Mouse (Mus musculus): ENCODE measurements around the gene Rbm4b. TPM values are rescaled to one million over a fixed set of nuclear protein-coding genes. Genes with fewer than 3 reads are reported as not detected.

Rbm4b gene
- 10 to 100 TPM; 15.0 to 17.9 (median 16.4) TPM for total RNA-seq (2022)

GRCm38 (mm10) chr19:4756193-4756911, at the start of gene Rbm4b:
Gene Rbm4b, plus strand, starts transcription at chr19:4756497.
- DNase-seq (ENCODE audit: low spot score in 2 of 2) = peak; percentile 94 to 97

DNA sequence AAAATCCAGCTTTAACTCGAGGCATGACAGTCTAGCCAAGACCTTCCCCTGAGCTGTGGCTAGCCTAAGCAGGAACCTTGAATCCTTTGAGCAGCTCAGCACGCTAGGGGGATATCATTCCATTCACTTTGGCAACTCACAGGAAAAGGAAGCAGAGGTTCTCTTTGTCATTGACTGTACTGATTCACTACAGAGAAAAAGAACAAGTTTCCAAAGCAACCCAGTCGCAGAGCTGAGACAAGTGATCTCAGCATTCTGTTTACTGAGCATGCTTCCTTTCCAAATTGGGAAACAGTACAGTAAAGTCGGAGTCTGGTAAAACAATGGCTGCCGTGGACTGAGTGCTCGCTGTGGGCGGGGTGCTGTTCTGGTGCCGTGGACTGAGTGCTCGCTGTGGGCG, 47.5 kb upstream of the Rbm4b start:
- DNase-seq (ENCODE audit: low spot score in 2 of 2) = peak in 1 of 2 experiments; percentile 9

- DNase-seq (ENCODE audit: low spot score in 2 of 2) = peak; percentile 74 to 89
These were observed 45.1 kb upstream of the Rbm4b start, which contains the start of gene Sptbn2 for GRCm38 (mm10) chr19:4711098-4711600. Gene Sptbn2, plus strand, starts transcription at chr19:4711167.

DNA sequence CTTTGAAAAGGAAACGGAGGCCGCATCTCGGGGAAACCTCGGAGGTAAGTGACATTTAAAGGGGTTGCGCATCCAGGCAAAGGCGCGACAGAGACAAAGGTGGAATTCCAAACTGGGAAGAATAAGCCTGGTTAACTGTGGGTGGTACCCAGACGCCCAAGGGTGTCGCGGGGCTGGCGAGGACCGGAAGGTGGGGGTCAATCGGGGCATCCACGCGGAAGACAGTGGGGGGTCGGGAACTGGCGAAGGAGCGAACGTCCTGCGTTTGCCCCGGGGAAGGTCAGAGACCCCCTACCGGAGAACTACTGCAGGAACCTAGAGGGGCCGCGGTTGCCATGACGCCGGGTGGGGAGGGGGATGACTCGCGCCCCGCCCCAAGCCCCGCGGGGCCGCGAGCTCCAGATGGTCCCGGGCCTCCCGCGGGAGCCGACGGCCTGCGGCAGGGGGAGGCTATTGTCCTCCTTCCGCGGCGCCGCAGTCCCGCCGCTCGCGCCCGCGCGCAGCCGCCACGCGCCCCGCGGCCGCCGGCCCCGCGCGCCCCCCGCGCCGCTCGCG, 44.6 kb upstream of the Rbm4b start:
- no peak for DNase-seq (ENCODE audit: low spot score in 2 of 2)

- no peak for DNase-seq (ENCODE audit: low spot score in 2 of 2)
These were observed 44.0 kb upstream of the Rbm4b start for GRCm38 (mm10) chr19:4712156-4712780.

DNA sequence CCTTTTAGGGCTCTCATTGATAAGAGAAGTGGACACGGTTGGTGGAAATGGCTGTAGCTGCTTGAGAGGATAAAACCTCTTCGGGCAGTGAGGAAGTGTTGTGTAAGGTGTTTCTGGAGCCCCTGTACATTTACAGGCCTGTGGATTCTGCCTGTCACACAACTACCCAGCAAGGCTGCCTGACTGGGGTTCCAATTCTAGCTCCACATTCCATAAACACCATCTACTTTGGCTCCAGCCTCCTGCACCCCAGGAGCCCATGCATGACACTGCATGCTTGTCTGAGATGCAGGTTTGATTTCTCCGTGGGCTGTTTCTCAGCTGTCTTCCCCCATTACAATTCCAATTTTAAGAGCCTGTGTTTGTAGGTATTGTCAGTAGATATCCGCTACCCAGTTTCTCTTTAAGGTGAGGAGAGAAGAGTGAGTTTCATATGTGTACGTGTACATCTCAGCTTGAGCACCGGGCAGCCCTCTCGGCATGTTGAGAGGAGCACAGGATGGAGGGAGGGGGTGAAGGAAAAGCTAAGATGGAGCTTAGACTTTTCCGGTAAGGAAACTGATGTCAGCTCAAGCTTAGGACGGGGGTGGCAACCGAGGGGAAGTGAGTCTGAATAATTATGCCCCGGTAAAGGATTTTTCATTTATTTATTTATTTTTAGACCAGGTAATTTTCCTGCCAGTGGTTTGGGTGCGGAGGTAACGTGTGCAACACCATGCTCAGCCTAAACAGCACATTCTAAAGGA, 43.3 kb upstream of the Rbm4b start:
- DNase-seq (ENCODE audit: low spot score in 2 of 2) = no peak

- DNase-seq (ENCODE audit: low spot score in 2 of 2) = no peak
These were observed 42.4 kb upstream of the Rbm4b start for GRCm38 (mm10) chr19:4713886-4714285.

- no peak for DNase-seq (ENCODE audit: low spot score in 2 of 2)
These were observed 39.5 kb upstream of the Rbm4b start for GRCm38 (mm10) chr19:4716756-4717155.

DNA sequence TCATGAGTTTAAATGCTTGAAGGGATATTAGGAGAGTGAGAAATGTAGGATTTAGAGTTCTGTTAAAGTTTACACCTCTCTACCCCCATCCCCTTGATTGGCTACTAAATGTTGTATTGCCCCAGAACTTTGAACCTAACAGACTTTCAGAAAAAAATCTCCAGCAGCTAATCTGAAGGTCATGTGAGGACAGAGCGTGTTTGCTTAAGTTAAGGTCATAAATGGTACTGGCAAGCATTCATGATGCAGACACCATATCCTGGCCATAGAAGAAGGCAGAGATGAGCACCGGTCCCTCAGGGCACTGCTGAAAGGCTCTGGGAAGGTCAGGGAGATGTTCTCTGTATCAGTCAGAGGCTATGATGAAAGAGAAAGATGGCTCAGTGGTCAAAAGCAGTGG, 39.0 kb upstream of the Rbm4b start:
- DNase-seq (ENCODE audit: low spot score in 2 of 2) = no peak

GRCm38 (mm10) chr19:4718716-4719115, 37.6 kb upstream of the Rbm4b start:
- no peak for DNase-seq (ENCODE audit: low spot score in 2 of 2)

- DNase-seq (ENCODE audit: low spot score in 2 of 2) = no peak
These were observed 36.9 kb upstream of the Rbm4b start for GRCm38 (mm10) chr19:4719351-4719764.

DNA sequence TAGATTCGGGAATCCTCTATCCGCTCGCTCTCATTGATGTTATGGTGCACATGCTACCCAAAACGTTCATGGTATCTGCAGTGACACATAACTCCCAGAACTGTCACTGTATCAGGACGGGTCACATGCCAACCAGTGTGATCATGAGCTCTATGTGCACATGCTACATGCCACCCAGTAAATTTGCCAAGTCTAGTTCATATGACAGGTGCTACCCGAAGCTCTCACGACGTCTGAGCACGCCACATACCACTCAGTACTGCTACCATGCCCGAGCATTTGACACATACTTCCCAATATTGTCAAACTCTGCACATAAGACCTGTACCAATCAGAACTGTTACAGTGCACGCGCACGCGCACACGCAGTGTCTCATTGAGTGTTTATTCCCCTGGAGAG, 36.2 kb upstream of the Rbm4b start:
- DNase-seq (ENCODE audit: low spot score in 2 of 2) = no peak

GRCm38 (mm10) chr19:4720671-4721244, 35.5 kb upstream of the Rbm4b start:
- DNase-seq (ENCODE audit: low spot score in 2 of 2) = no peak

GRCm38 (mm10) chr19:4729186-4729585, 27.1 kb upstream of the Rbm4b start:
- no peak for DNase-seq (ENCODE audit: low spot score in 2 of 2)

- no peak for DNase-seq (ENCODE audit: low spot score in 2 of 2)
These were observed 23.2 kb upstream of the Rbm4b start for GRCm38 (mm10) chr19:4733052-4733451.

DNA sequence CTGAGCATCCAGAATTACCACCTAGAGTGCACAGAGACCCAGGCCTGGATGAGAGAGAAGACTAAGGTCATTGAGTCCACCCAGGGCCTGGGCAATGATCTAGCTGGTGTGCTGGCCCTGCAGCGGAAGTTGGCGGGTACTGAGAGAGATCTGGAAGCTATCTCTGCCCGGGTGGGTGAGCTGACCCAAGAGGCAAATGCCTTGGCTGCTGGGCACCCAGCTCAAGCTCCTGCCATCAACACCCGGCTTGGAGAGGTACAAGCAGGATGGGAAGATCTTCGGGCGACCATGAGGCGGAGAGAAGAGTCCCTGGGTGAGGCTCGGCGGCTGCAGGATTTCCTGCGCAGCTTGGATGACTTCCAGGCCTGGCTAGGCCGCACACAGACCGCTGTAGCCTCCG, 18.4 kb upstream of the Rbm4b start:
- DNase-seq (ENCODE audit: low spot score in 2 of 2) = no peak

DNA sequence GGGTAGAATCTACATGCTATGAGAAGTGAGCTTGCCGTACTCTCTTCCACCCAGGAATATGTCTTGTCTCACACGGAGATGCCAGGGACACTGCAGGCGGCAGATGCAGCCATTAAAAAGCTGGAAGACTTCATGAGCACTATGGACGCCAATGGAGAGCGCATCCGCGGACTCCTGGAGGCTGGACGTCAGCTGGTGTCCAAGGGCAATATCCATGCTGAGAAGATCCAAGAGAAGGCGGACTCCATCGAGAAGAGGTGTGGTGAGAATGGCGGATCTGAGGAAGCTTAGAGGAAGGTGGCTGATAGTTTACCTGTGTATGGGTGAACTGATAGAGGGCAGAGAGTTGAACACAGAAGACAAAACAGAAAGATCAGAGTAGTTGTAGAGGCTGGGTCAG, 17.2 kb upstream of the Rbm4b start:
- no peak for DNase-seq (ENCODE audit: low spot score in 2 of 2)

DNA sequence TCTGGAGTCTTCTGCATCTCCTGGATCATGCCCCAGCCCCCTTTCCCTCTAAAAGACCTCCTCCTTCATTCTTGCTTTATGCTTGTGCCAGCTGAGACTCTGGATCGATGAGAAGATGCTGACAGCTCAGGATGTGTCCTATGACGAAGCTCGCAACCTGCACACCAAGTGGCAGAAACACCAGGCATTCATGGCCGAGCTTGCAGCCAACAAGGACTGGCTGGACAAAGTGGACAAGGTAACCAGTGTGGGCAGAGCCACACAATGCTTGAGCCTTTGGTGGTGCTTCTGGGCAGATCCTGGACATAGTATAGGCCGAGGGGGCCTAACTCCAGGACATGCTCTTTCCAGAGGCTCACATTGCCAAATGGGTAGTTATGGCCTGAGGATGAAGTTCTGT, 16.5 kb upstream of the Rbm4b start:
- DNase-seq (ENCODE audit: low spot score in 2 of 2) = no peak

GRCm38 (mm10) chr19:4741482-4741881, 14.8 kb upstream of the Rbm4b start:
- no peak for DNase-seq (ENCODE audit: low spot score in 2 of 2)

DNA sequence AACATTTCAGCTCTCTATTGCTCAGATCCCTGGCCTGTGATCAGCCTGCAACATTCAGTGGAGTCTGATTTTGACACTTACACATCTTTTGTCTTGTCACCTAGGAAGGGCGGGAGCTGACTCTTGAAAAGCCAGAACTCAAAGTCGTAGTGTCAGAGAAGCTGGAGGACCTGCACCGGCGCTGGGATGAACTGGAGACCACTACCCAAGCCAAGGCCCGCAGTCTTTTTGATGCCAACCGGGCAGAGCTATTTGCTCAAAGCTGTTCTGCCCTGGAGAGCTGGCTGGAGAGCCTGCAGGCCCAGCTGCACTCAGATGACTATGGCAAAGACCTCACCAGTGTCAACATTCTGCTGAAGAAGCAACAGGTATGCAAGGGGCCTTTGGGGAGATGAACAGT, 14.1 kb upstream of the Rbm4b start:
- no peak for DNase-seq (ENCODE audit: low spot score in 2 of 2)

DNA sequence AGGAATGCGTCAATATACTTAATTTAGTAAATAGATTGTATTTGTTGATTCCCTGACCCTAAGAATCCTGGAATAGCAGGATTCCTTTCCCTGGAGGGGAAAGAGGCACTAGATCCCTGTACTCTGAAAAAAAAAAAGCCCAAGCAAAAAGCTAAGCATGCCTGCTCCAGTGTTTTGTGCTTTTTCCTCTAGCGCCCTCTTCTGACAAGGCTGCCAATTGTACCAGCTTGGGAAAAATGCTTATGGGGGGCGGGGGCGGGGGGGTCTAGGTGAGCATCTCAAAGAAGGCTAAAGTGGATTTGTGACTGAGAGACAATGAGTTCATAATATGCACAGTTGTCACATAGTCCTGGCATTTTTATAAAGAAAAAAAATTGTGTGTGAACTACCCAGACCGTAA, 12.8 kb upstream of the Rbm4b start:
- no peak for DNase-seq (ENCODE audit: low spot score in 2 of 2)

DNA sequence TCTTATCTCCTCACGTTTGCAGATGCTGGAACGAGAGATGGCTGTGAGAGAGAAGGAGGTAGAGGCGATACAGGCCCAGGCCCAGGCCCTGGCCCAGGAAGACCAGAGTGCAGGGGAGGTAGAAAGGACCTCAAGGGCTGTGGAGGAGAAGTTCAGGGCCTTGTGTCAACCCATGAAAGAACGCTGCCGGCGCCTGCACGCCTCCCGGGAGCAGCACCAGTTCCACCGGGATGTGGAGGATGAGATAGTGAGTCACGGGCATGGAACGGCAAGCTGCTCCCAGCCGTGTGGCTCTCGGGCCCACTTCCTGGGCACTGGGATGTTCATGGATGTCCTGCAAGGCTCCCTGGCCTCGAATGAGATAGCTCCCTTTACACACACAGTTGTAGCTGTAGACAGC, 12.3 kb upstream of the Rbm4b start:
- DNase-seq (ENCODE audit: low spot score in 2 of 2) = no peak

Measured in left cerebral cortex, adult 8-10 months (tissue).